Mouse (Mus musculus): ENCODE results near the gene Shc1. TPM values are rescaled to one million over a fixed set of nuclear protein-coding genes. Genes with fewer than 3 reads are reported as not detected.

Gene Shc1
- polyA plus RNA-seq, 1 experiment = 65.2 TPM

- Histone ChIP-seq H3K4me1 (ENCODE audit: control insufficient read depth, insufficient read depth, low read length) (peaks cover 2% of the 10 kb centered on the region), H3K4me3 (replicated peaks; ENCODE audit: control insufficient read depth, low read depth, low read length) (peak overlapping the region; percentile 67)
- WGBS = 30% methylated on average over 11 of the region's 11 CpGs
Observed at GRCm38 (mm10) chr3:89387632-89388031, 30.6 kb upstream of the Shc1 start.

DNA sequence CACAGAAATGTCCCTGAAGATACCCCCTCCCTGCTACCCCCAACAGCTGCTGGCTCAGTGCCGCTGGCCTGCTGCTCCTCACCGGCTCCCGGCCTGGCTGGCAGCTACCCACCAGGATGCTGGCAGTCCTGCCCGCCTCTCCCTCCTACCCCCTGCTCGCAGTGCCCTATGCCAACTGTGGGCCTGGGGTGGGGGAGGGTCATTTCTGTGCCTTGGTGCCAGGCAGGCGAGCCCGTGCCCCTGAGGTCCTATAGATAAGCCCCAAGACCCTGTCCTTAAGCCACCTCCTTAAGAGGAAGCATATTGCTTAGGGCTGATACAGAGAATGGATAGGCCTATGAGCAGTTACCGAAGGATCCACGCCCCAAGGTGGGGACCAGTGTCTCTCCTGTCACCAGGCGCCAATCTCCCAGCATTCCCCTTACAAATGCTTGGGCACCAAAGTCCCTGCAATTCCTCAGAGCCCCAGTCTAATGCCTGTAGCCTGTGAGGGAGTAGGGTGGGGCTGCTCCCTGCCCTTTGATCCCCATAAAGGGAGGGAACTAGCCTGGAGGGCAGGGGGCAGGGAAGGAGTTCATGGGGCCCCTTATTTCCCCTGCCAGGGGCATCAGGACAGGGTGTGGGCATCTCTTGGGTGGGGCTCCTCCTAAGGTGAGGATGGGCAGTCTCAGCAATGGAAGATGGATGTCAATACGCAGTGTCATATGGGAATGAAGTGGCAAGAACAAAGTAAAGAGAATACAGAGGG is 29.9 kb upstream of the Shc1 start:
- WGBS = 36% methylated on average over 11 of the region's 11 CpGs
- H3K4me3 ChIP-seq (replicated peaks; ENCODE audit: control insufficient read depth, low read depth, low read length) = peak overlapping the region; percentile 67
- H3K4me1 ChIP-seq (ENCODE audit: control insufficient read depth, insufficient read depth, low read length) = peaks cover 2% of the 10 kb centered on the region
- H3K27ac ChIP-seq (ENCODE audit: control insufficient read depth, insufficient read depth, low read depth, low read length, poor library complexity) = peak overlapping the region; percentile 93
- 0 out of 2 replicates have a peak, but pooled peaks have one; percentile 20 for TF ChIP-seq POLR2A (IDR thresholded peaks at IDR 0.05; ENCODE audit: borderline replicate concordance, control insufficient read depth, low read depth, low read length)
- TF ChIP-seq CTCF (IDR thresholded peaks at IDR 0.05; ENCODE audit: control insufficient read depth, insufficient read depth, low read length) = no peak

More at GRCm38 (mm10) chr3:89387632-89388031, 30.6 kb upstream of the Shc1 start:
- H3K27ac ChIP-seq (ENCODE audit: control insufficient read depth, insufficient read depth, low read depth, low read length, poor library complexity) = peak overlapping the region; percentile 93
- TF ChIP-seq POLR2A (IDR thresholded peaks at IDR 0.05; ENCODE audit: borderline replicate concordance, control insufficient read depth, low read depth, low read length) (peak; percentile 41; the same call in 1 of the 2 replicates), CTCF (IDR thresholded peaks at IDR 0.05; ENCODE audit: control insufficient read depth, insufficient read depth, low read length) (no peak)

- H3K4me3 ChIP-seq (replicated peaks; ENCODE audit: control insufficient read depth, low read depth, low read length) = peak overlapping the region; percentile 43
- H3K4me1 ChIP-seq (ENCODE audit: control insufficient read depth, insufficient read depth, low read length) = no peaks in the 10 kb centered on the region; the same call in none of the 2 replicates
- TF ChIP-seq POLR2A (IDR thresholded peaks at IDR 0.05; ENCODE audit: borderline replicate concordance, control insufficient read depth, low read depth, low read length) (no peak), CTCF (IDR thresholded peaks at IDR 0.05; ENCODE audit: control insufficient read depth, insufficient read depth, low read length) (no peak)
- H3K27ac ChIP-seq (ENCODE audit: control insufficient read depth, insufficient read depth, low read depth, low read length, poor library complexity) = peak overlapping the region; percentile 93
- 24% methylated on average over 5 of the region's 6 CpGs for WGBS
Observed at GRCm38 (mm10) chr3:89388901-89389740, 29.1 kb upstream of the Shc1 start.

GRCm38 (mm10) chr3:89390111-89390515 is 28.1 kb upstream of the Shc1 start:
- Histone ChIP-seq H3K4me3 (replicated peaks; ENCODE audit: control insufficient read depth, low read depth, low read length) (peak overlapping the region; percentile 40), H3K4me1 (ENCODE audit: control insufficient read depth, insufficient read depth, low read length) (no peaks in the 10 kb centered on the region; the same call in none of the 2 replicates), H3K27ac (ENCODE audit: control insufficient read depth, insufficient read depth, low read depth, low read length, poor library complexity) (peak overlapping the region; percentile 60)
- 17% methylated on average over 5 of the region's 5 CpGs for WGBS
- TF ChIP-seq POLR2A (IDR thresholded peaks at IDR 0.05; ENCODE audit: borderline replicate concordance, control insufficient read depth, low read depth, low read length) (no peak), CTCF (IDR thresholded peaks at IDR 0.05; ENCODE audit: control insufficient read depth, insufficient read depth, low read length) (no peak)

DNA sequence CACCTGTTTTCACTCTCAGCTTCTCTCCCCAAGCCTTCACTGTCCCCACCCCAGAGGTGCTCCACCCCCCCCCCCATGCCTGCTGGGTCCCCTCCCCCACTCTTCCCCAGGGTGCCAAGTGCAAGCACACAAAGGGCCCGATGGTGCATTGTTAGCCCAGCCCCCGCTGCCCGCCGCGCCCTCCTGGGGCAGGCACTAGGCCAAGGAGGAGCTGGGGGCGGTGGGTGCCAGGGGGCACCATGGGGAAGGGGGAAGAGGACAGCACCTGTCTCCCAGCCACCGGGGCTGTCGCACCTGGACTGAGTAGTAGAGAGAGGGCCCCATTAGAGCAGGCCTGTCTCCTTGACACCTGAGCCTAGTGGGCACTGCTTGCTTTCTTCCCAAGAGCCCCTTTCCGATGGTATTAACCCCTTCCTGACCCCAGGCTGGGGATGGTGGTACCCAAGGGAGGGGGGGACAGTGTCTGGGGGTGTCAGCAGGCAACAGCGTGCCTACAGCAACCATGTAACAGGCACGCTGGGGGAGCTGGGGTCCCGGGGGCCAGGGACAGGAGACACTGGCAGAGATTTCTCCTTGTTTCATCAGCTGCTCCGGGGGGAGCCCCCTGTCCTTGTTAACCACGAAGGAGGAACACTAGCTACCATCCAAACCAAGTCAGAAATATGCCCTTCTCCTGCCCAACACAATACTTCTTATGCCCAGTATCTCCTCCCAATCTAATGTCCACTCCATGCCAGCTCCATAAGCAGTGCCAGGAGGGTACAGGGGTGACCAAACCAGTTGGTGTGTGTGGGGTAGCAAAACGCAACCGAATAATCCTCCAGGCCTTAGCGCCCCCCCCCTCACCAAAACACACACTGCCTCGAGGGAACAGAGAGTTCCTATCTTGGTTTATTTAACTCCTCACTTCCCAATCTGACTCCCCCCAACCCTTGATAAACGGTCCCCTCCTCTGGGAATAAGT is 27.3 kb upstream of the Shc1 start:
- Histone ChIP-seq H3K4me3 (replicated peaks; ENCODE audit: control insufficient read depth, low read depth, low read length) (peak overlapping the region; percentile 70), H3K4me1 (ENCODE audit: control insufficient read depth, insufficient read depth, low read length) (no peaks in the 10 kb centered on the region; the same call in none of the 2 replicates), H3K27ac (ENCODE audit: control insufficient read depth, insufficient read depth, low read depth, low read length, poor library complexity) (peak overlapping the region; percentile 72)
- TF ChIP-seq CTCF (IDR thresholded peaks at IDR 0.05; ENCODE audit: control insufficient read depth, insufficient read depth, low read length) = no peak
- TF ChIP-seq POLR2A (IDR thresholded peaks at IDR 0.05; ENCODE audit: borderline replicate concordance, control insufficient read depth, low read depth, low read length) = no peak; the same call in 1 of the 2 replicates
- 16% methylated on average over 19 of the region's 19 CpGs for WGBS

DNA sequence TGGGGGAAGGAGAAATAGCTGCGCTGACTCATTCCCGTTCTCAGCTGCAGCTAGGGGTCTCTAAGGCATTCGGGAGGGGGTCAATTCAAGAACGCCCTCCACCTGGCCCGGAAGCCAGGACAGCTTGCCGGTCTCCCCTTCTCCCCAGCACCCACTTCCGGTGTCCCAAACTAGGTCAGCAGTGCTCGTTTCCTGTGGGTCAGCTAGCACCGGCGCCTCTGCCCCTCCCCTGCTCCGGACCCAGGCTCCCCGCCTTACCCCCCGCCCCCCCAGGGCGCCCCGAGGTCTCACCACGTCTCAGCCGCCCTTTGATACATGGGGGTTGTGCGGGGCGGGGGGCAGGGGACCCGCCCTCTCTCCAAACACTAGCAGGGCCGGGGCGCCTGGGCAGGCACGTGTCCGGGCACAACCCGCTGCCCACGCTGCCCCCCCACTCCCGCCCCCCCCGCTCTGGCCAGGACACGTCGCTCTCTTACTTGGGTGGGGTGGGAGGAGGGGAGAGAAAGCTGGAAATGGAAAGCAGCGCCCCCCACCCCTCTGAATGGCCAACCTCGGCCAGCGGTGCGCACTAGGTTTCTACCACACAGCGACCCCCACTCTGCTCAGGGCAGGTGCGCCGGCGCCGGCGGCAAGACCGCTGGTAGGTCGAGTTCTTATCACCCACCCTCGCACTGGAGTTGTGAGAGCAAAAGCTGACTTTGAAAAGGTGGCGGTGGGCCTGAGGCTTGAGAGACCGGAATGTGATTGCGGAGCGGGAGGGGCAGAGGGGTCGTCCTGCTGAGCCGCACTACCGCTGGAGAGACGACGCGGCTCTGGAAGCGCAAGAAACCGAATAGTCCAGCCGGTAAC is 26.4 kb upstream of the Shc1 start:
- under 1% methylated on average over 55 of the region's 56 CpGs for WGBS
- peak overlapping the region; percentile 83 for H3K27ac ChIP-seq (ENCODE audit: control insufficient read depth, insufficient read depth, low read depth, low read length, poor library complexity)
- no peaks in the 10 kb centered on the region; the same call in 1 of the 2 replicates for H3K4me1 ChIP-seq (ENCODE audit: control insufficient read depth, insufficient read depth, low read length)
- TF ChIP-seq CTCF (IDR thresholded peaks at IDR 0.05; ENCODE audit: control insufficient read depth, insufficient read depth, low read length) (no peak), POLR2A (IDR thresholded peaks at IDR 0.05; ENCODE audit: borderline replicate concordance, control insufficient read depth, low read depth, low read length) (peak; percentile 11; the same call in 1 of the 2 replicates)
- H3K4me3 ChIP-seq (replicated peaks; ENCODE audit: control insufficient read depth, low read depth, low read length) = peak overlapping the region; percentile 70

All from bone marrow, adult 2 months (tissue).